Mouse (Mus musculus) bone marrow macrophage, adult 2 months (primary cell): ENCODE results near the gene Gm26661. TPM values are rescaled to one million over a fixed set of nuclear protein-coding genes. Genes with fewer than 3 reads are reported as not detected.

ENCODE experiments used
- H3K27ac ChIP-seq: 2 replicates; pipeline ENCODE4 v1.5.1; 2012; ENCODE audit warnings: low read depth, low read length; ENCODE audit not compliant: insufficient read depth
- H3K4me1 ChIP-seq: 2 replicates; pipeline ENCODE4 v1.6.1; 2012; ENCODE audit warnings: low read length; ENCODE audit not compliant: control insufficient read depth, insufficient read depth
- H3K4me3 ChIP-seq: 2 replicates; pipeline ENCODE4 v1.5.1; 2012; ENCODE audit warnings: mild to moderate bottlenecking, low read length, moderate library complexity; ENCODE audit not compliant: insufficient read depth
- CTCF ChIP-seq: IDR thresholded peaks from 2 replicates; pipeline ENCODE4 v1.5.1; 2012; ENCODE audit warnings: low read depth, mild to moderate bottlenecking, low read length, moderate library complexity
- POLR2A ChIP-seq: IDR thresholded peaks from 2 replicates; pipeline ENCODE4 v1.6.1; 2012; ENCODE audit warnings: mild to moderate bottlenecking, low read depth, low read length, borderline replicate concordance
- polyA plus RNA-seq: library from polyadenylated mRNA; stranded (reverse); fragments of >200 nt; gene quantifications from 2 replicates; pipeline ENCODE4 v1.2.4, GENCODE M21; 2012; ENCODE audit not compliant: missing spikeins, insufficient read depth, insufficient read length

Gene Gm26661
- polyA plus RNA-seq, 1 experiment: not detected

DNA sequence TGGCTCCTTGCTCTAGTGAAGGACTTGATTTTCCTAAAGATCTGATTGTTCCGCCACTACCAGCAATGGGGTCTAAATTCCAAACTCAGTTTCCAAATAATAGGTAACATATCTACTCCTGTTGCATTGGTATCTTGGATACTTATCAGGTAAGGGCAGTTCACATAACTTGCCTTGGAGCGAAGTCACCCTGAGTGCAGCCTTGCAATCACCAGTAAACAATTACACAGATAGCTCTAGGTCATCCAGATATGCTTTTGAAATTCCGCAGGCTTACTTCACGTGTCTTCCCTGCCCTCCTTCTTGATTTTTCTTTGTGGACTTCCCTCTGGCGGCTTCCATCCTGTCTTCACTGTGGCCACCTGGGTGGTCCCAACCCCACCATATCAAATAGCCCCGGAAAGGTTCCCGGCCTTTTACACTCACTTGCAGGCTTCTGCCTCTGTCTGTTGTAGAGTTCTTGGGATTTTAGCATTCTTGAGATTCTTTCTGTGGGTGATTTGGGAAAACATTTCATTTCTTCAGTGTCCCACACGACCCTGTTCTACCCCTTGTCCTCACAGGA lies 48.6 kb downstream of the Gm26661 start:
- Histone ChIP-seq H3K4me1 (no peaks in the 10 kb centered on the region), H3K4me3 (no peak overlapping the region), H3K27ac (no peak overlapping the region)
- TF ChIP-seq POLR2A (no peak), CTCF (no peak)

Other genes starting within 250 kb of the Gm26661 start
- gene Gm3558, start 223.0 kb upstream of the Gm26661 start, polyA plus RNA-seq: not detected in 2 replicates
- not detected in 2 replicates for gene Gm10338, start 196.0 kb upstream of the Gm26661 start, polyA plus RNA-seq
- not detected in 2 replicates for gene Gm10128, start 147.6 kb upstream of the Gm26661 start, polyA plus RNA-seq
- gene Flnb, start 26.4 kb downstream of the Gm26661 start, polyA plus RNA-seq: 4.8 and 6.5 TPM in 2 replicates
- gene Gm45521, start 165.7 kb downstream of the Gm26661 start, polyA plus RNA-seq: not detected in 2 replicates
- gene Dnase1l3, start 203.0 kb downstream of the Gm26661 start, polyA plus RNA-seq: 0.17 TPM in 1 of 2 replicates, not detected in the other
- 0.54 TPM in 1 of 2 replicates, not detected in the other for gene Abhd6, start 211.3 kb downstream of the Gm26661 start, polyA plus RNA-seq